Mouse (Mus musculus): ENCODE measurements at regions not wholly inside any gene's neighbourhood (a gene's known extent, or its start where the extent isn't known, plus 50 kb on each side); places are given as distances from the start of the nearest gene placed in this dataset.

DNA sequence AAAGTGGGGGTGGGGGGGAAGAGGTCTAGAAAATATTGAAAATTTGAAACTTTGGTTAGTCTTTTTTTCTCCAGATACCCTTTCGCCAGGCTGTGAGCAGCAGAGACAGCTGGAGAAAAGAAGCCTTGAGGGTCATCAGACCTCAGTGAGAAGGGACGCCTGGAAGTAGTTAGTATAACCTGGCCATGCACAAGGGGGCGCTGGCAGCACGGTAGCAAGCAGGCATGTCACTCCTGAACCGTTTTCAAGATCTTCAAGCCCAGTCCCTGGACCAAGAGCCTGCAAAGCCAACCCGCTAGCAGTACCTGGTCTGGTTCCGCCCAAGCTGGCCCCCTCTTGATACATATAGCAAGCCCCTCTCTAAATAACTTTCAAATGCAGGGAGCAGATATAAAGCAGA, 378.0 kb upstream of the Jmjd1c start:
- TF ChIP-seq CTCF (IDR thresholded peaks at IDR 0.05; ENCODE audit: insufficient read depth, low read depth, low read length) (no peak), POLR2A (IDR thresholded peaks at IDR 0.05; ENCODE audit: insufficient read depth, low read depth, low read length) (no peak)
